ENCODE assay signal across 16 mouse cellular contexts in genomic region chr14:43532387-43532786, GRCm38 (mm10). TPM values are rescaled to one million over a fixed set of nuclear protein-coding genes. Genes with fewer than 3 reads are reported as not detected.
DNase-seq lines count a peak whose midpoint lies in the region; ATAC-seq and TF ChIP-seq lines count a peak whose summit lies in the region.
"Not testable (repeated sequence)": the region's sequence is repeated elsewhere in the genome, so short reads cannot be mapped to it uniquely, and the experiment has no call there.
"Had no signal": no experiment of that assay in that cellular context is flagged by ENCODE, and none has a peak within 500 bp of the region (broad histone marks: within the 10 kb centered on the region; RNA-seq: fewer than 3 reads in every experiment).

No protein-coding gene starts in this region.

- not testable (repeated sequence) for H3K36me3 ChIP-seq in embryonic facial prominence, embryonic 10.5 days (replicated peaks); heart, embryonic 10.5 days; kidney, embryonic 14.5 days (ENCODE audit: control insufficient read depth, insufficient read depth, low read length); thymus, adult 2 months (ENCODE audit: control insufficient read depth, insufficient read depth, low read length)

- TF ChIP-seq POLR2A in thymus, adult 2 months (IDR thresholded peaks at IDR 0.05; ENCODE audit: control insufficient read depth, extremely low read depth, insufficient read depth, low read length, poor library complexity), result not testable (repeated sequence)

- not testable (repeated sequence) for H3K9me3 ChIP-seq in embryonic facial prominence, embryonic 10.5 days; heart, embryonic 10.5 days; kidney, embryonic 14.5 days (ENCODE audit: control insufficient read depth, low read length)

- H3K27ac ChIP-seq in embryonic facial prominence, embryonic 10.5 days (replicated peaks); heart, embryonic 10.5 days; kidney, embryonic 14.5 days (ENCODE audit: low read depth, low read length); thymus, adult 2 months (ENCODE audit: control insufficient read depth, insufficient read depth, low read length): not testable (repeated sequence)

- not testable (repeated sequence) for H3K27me3 ChIP-seq in embryonic facial prominence, embryonic 10.5 days (replicated peaks; ENCODE audit: low read depth, poor library complexity, severe bottlenecking); heart, embryonic 10.5 days (ENCODE audit: insufficient read depth, poor library complexity, severe bottlenecking); kidney, embryonic 14.5 days (ENCODE audit: control insufficient read depth, insufficient read depth, low read length); thymus, adult 2 months (ENCODE audit: control insufficient read depth, insufficient read depth, low read length)

- not testable (repeated sequence) for H3K9ac ChIP-seq in kidney, embryonic 14.5 days (ENCODE audit: low read depth, low read length)

- ATAC-seq in kidney, embryonic 14.5 days (ENCODE audit: low FRiP score, low TSS enrichment), result peak; percentile 92

- H3K4me1 ChIP-seq in embryonic facial prominence, embryonic 10.5 days; heart, embryonic 10.5 days; kidney, embryonic 14.5 days (ENCODE audit: control insufficient read depth, insufficient read depth, low read length); thymus, adult 2 months (replicated peaks; ENCODE audit: control insufficient read depth, insufficient read depth, low read length): not testable (repeated sequence)

- H3K4me2 ChIP-seq in kidney, embryonic 14.5 days (replicated peaks; ENCODE audit: low read depth, low read length), result not testable (repeated sequence)

- TF ChIP-seq CTCF in thymus, adult 2 months (IDR thresholded peaks at IDR 0.05; ENCODE audit: borderline replicate concordance, control insufficient read depth, extremely low read depth, insufficient read depth, low read length, poor library complexity), result not testable (repeated sequence)

- not testable (repeated sequence) for H3K4me3 ChIP-seq in embryonic facial prominence, embryonic 10.5 days; heart, embryonic 10.5 days; kidney, embryonic 14.5 days (ENCODE audit: low read length); thymus, adult 2 months (ENCODE audit: control insufficient read depth, insufficient read depth, low read length)

- peak; percentile 0 for DNase-seq in CD4-positive helper T cell, adult 2 months (ENCODE audit: low read depth, low spot score)
- peak; percentile 31 for DNase-seq in ZHBTc4 (ENCODE audit: low read depth, low spot score)
- peak; percentile 17 for DNase-seq in embryonic facial prominence, embryonic 10.5 days (ENCODE audit: low spot score)
- peak; percentile 79 for DNase-seq in heart, embryonic 10.5 days (ENCODE audit: low spot score)
- peak; percentile 4 for DNase-seq in liver
- peak; percentile 7 for DNase-seq in right cerebral cortex, postnatal 4 days
- peak; percentile 13 for DNase-seq in thymus, adult 2 months

- 54% methylated on average over 5 of the region's 6 CpGs for WGBS in embryonic facial prominence, embryonic 10.5 days
- WGBS in heart, embryonic 10.5 days, result 47% methylated on average over 5 of the region's 6 CpGs
- whole genome bisulfite sequencing in kidney, embryonic 14.5 days, result 42% methylated on average over 5 of the region's 6 CpGs
- WGBS in thymus, adult 2 months, result 62% methylated on average over 5 of the region's 6 CpGs

RNA-seq across cellular contexts. Expression of gene Gm5799, which starts 11.0 kb away (rescaled TPM):
- not detected in 2 replicates for polyA plus RNA-seq in embryonic facial prominence, embryonic 10.5 days (2016; fragmentation: Nextera tagmentation; extraction: Ambion mirVana)
- not detected in 2 replicates for polyA plus RNA-seq in heart, embryonic 10.5 days (2016; fragmentation: Nextera tagmentation; extraction: Ambion mirVana)
- not detected in 2 replicates for polyA plus RNA-seq in kidney, embryonic 14.5 days (2014; fragmentation: Nextera tagmentation; extraction: Ambion mirVana)
- 0.09 TPM in 1 of 2 replicates, not detected in the other for polyA plus RNA-seq in thymus, adult 2 months (2012; rRNA removed)
- polyA plus RNA-seq: embryonic facial prominence, embryonic 11.5 days; forebrain, postnatal 0 days; heart, embryonic 13.5 days; inflammation-experienced regulatory T-cells, adult 6 months; limb, embryonic 11.5 days; liver, embryonic 14.5 days; midbrain, postnatal 0 days; neural tube, embryonic 13.5 days had no signal

RNA-seq across cellular contexts. Expression of gene Gm17654, which starts 46.6 kb away (rescaled TPM):
- polyA plus RNA-seq in embryonic facial prominence, embryonic 10.5 days (2016; fragmentation: Nextera tagmentation; extraction: Ambion mirVana), result not detected in 2 replicates
- not detected in 2 replicates for polyA plus RNA-seq in heart, embryonic 10.5 days (2016; fragmentation: Nextera tagmentation; extraction: Ambion mirVana)
- polyA plus RNA-seq in kidney, embryonic 14.5 days (2014; fragmentation: Nextera tagmentation; extraction: Ambion mirVana), result not detected in 2 replicates
- not detected in 2 replicates for polyA plus RNA-seq in thymus, adult 2 months (2012; rRNA removed)
- polyA plus RNA-seq: embryonic facial prominence, embryonic 11.5 days; forebrain, postnatal 0 days; heart, embryonic 13.5 days; inflammation-experienced regulatory T-cells, adult 6 months; limb, embryonic 11.5 days; liver, embryonic 14.5 days; neural tube, embryonic 13.5 days had no signal

Comparison
In these comparisons a context has a peak if more than half of its experiments do, and no peak if none do; other contexts are left out.
1. DNase-seq: peak in every context shown above with its lines; median percentile 79 in heart, embryonic 10.5 days; 31 in ZHBTc4; 17 in embryonic facial prominence, embryonic 10.5 days; 13 in thymus, adult 2 months; 7 in right cerebral cortex, postnatal 4 days; 4 in liver; 0 in CD4-positive helper T cell, adult 2 months.